Mouse (Mus musculus) Patski (cell line): ENCODE results near the gene Cul5. TPM values are rescaled to one million over a fixed set of nuclear protein-coding genes. Genes with fewer than 3 reads are reported as not detected.

Experiments used
- ATAC-seq: fragments of 100-300 bp; one replicate; pipeline ENCODE4 v1.8.0; 2021
- CTCF ChIA-PET: fragments of 350-600 bp; sonication (Branson Sonifier 250); formaldehyde crosslinking; loops from one replicate; lab custom pipeline; 2022; ENCODE audit warnings: inconsistent platforms; lab: Charles Lee
- POLR2A ChIA-PET: fragments of 350-600 bp; sonication (Branson Sonifier 250); formaldehyde crosslinking; loops from one replicate; lab custom pipeline; 2022; ENCODE audit warnings: antibody characterized with exemption, inconsistent platforms; lab: Charles Lee
- DNase-seq: peaks from one replicate; pipeline ENCODE4 v3.0.0-alpha.2; 2011; ENCODE audit warnings: low read depth, low spot score
- H3K27me3 ChIP-seq: fragments of 371-371 bp; one replicate; pipeline ENCODE4 v1.5.1; 2021
- CTCF ChIP-seq: fragments of 100-300 bp; IDR thresholded peaks from one replicate; pipeline ENCODE4 v1.5.1; 2021
- in situ Hi-C: fragments of 300-500 bp; cut with MboI; formaldehyde crosslinking; loops from 3 replicates; pipeline ENCODE4 v1.11.1; 2018; ENCODE audit warnings: low pct_unique_long_range_greater_than_20kb, mixed read lengths
- polyA plus RNA-seq: library from polyadenylated mRNA; unstranded; gene quantifications from one replicate; pipeline ENCODE4 v1.2.3, GENCODE M21; 2021

Gene Cul5
- polyA plus RNA-seq, 1 experiment from 2014 or later, result 33.8 TPM

GRCm38 (mm10) chr9:53575721-53576120, 94.1 kb downstream of the Cul5 start:
- ChIA-PET CTCF (interaction anchor here (1.6 kb wide), 1 partner anchor 9 kb away, joined by 4 read pairs; no protein-coding TSS in a partner anchor), POLR2A (no interaction called here)
- in situ Hi-C loops, result no loop called here
- no peaks in the 10 kb centered on the region for H3K27me3 ChIP-seq
- ATAC-seq, result no peak
- no peak for DNase-seq
- no peak for TF ChIP-seq CTCF

- no peak for ATAC-seq
- no peak for DNase-seq
- ChIA-PET CTCF (interaction anchor here (0.5 kb wide), 1 partner anchor 38 kb away, joined by 3 read pairs; no protein-coding TSS in a partner anchor), POLR2A (no interaction called here)
- no peaks in the 10 kb centered on the region for H3K27me3 ChIP-seq
- no peak for TF ChIP-seq CTCF
- in situ Hi-C loops, result no loop called here
Observed at GRCm38 (mm10) chr9:53572516-53573307, 97.1 kb downstream of the Cul5 start.

- in situ Hi-C loops, result no loop called here
Observed at GRCm38 (mm10) chr9:53570662-53571061, 99.2 kb downstream of the Cul5 start.

More at GRCm38 (mm10) chr9:53570662-53571061, 99.2 kb downstream of the Cul5 start:
- CTCF ChIA-PET, result no interaction called here
- no peak for ATAC-seq
- POLR2A ChIA-PET, result no interaction called here
- TF ChIP-seq CTCF, result no peak
- DNase-seq, result no peak
- no peaks in the 10 kb centered on the region for H3K27me3 ChIP-seq

Other genes starting within 250 kb of the Cul5 start
- 16.9 TPM for gene Atm, start 133.3 kb downstream of the Cul5 start, polyA plus RNA-seq
- 17.4 TPM for gene Npat, start 133.0 kb downstream of the Cul5 start, polyA plus RNA-seq
- gene Acat1, start 59.6 kb downstream of the Cul5 start, polyA plus RNA-seq, result 86.2 TPM
- not detected for gene Rab39, start 36.2 kb upstream of the Cul5 start, polyA plus RNA-seq
- gene Slc35f2, start 101.5 kb upstream of the Cul5 start, polyA plus RNA-seq, result 4.5 TPM
- gene Sln, start 180.2 kb upstream of the Cul5 start, polyA plus RNA-seq, result not detected